Mouse (Mus musculus): ENCODE results near the gene Gm45808.

Gm45808 gene

GRCm38 (mm10) chr7:45447325-45447990 lies 39.2 kb downstream of the Gm45808 start:
- DNase-seq: peak; percentile 71 to 76

GRCm38 (mm10) chr7:45446589-45446988 lies 40.0 kb downstream of the Gm45808 start:
- DNase-seq: no peak

GRCm38 (mm10) chr7:45443526-45444420 lies 42.8 kb downstream of the Gm45808 start:
- no peak for DNase-seq

GRCm38 (mm10) chr7:45437521-45438276 lies 48.9 kb downstream of the Gm45808 start, which contains the start of gene Ruvbl2:
Gene Ruvbl2 (minus strand): TSS chr7:45438096.
- DNase-seq: no peak

GRCm38 (mm10) chr7:45437046-45437445 lies 49.6 kb downstream of the Gm45808 start:
- DNase-seq: no peak

- no peak for DNase-seq
These were observed 50.2 kb downstream of the Gm45808 start for GRCm38 (mm10) chr7:45436444-45436843.

GRCm38 (mm10) chr7:45435038-45435437 lies 51.6 kb downstream of the Gm45808 start:
- DNase-seq: no peak

GRCm38 (mm10) chr7:45434203-45435015 lies 52.2 kb downstream of the Gm45808 start, which contains the start of gene Gys1:
Gene Gys1 (plus strand): TSS chr7:45434844.
- DNase-seq: peak; percentile 100

GRCm38 (mm10) chr7:45433835-45434202 lies 52.8 kb downstream of the Gm45808 start:
- DNase-seq: no peak

- no peak for DNase-seq
These were observed 60.1 kb downstream of the Gm45808 start for GRCm38 (mm10) chr7:45426556-45426955.

- no peak for DNase-seq
These were observed 65.4 kb downstream of the Gm45808 start for GRCm38 (mm10) chr7:45421194-45421593.

- no peak for DNase-seq
These were observed 66.0 kb downstream of the Gm45808 start, which contains the start of gene Lhb for GRCm38 (mm10) chr7:45420615-45420919. Gene Lhb (plus strand): TSS chr7:45420820.

- no peak for DNase-seq
These were observed 66.6 kb downstream of the Gm45808 start for GRCm38 (mm10) chr7:45419859-45420614.

GRCm38 (mm10) chr7:45417962-45418492 lies 68.6 kb downstream of the Gm45808 start:
- peak in 1 of 2 experiments; percentile 33 for DNase-seq

Measured in cerebellum, postnatal 10 days (tissue).